Mouse (Mus musculus) bone marrow macrophage, adult 2 months (primary cell): ENCODE measurements around the gene Gad1.

Source experiments
- CTCF ChIP-seq: IDR thresholded peaks from 2 replicates; pipeline ENCODE4 v1.5.1; 2012; ENCODE audit warnings: low read depth, mild to moderate bottlenecking, low read length, moderate library complexity
- POLR2A ChIP-seq: IDR thresholded peaks from 2 replicates; pipeline ENCODE4 v1.6.1; 2012; ENCODE audit warnings: mild to moderate bottlenecking, low read depth, low read length, borderline replicate concordance

GRCm38 (mm10) chr2:70632412-70632811 is 79.5 kb downstream of the Gad1 start:
- TF ChIP-seq CTCF (no peak), POLR2A (no peak)
